Mouse (Mus musculus): ENCODE measurements around the gene Nr1i2. TPM values are rescaled to one million over a fixed set of nuclear protein-coding genes. Genes with fewer than 3 reads are reported as not detected.
A peak's percentile ranks its signal among the peaks of the same experiment; 100 is the strongest.
"Not testable (repeated sequence)": the region's sequence is repeated elsewhere in the genome, so short reads cannot be mapped to it uniquely, and the experiment has no call there.

Nr1i2 gene
- polyA plus RNA-seq, 1 experiment from 2014 or later = 0.26 TPM

DNA sequence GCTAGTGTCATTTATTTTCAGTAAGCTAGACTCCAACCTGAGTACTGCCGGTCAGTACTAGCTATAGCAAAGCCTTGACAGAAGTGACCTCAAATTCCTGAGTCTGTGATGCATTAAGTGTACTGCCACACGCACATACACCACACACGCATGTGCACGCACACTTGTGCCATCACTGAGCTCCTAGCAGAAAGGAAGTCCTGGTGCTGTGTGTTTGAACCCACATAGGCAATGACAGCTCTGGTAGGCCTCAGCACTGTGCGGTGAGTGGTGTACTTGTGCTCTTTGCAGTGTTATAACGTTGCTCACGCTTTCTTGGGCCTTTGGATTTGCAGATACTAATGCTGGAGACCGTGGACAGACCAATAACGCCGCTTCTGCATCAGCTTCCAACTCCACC lies 54.5 kb downstream of the Nr1i2 start:
- TF ChIP-seq CTCF (IDR thresholded peaks at IDR 0.05; ENCODE audit: low read depth) = no peak
- Histone ChIP-seq H3K9me3 (replicated peaks; ENCODE audit: low read length) (no peaks in the 10 kb centered on the region), H3K4me3 (replicated peaks; ENCODE audit: low read depth, low read length) (no peak overlapping the region), H3K27me3 (ENCODE audit: insufficient read depth, low read length) (no peaks in the 10 kb centered on the region), H3K4me1 (replicated peaks; ENCODE audit: insufficient read depth, low read length) (no peaks in the 10 kb centered on the region), H3K27ac (no peak overlapping the region), H3K4me2 (ENCODE audit: low read length) (no peak overlapping the region), H3K9ac (ENCODE audit: low read depth, low read length) (no peak overlapping the region), H3K36me3 (ENCODE audit: insufficient read depth, low read length) (peaks cover 13% of the 10 kb centered on the region; the same call in 1 of the 2 replicates)
- ATAC-seq (replicated peaks; ENCODE audit: low FRiP score, low read depth) (no peak), DNase-seq (ENCODE audit: low spot score) (no peak)
- 94% methylated on average over 10 of the region's 10 CpGs for WGBS

- no peaks in the 10 kb centered on the region for H3K9me3 ChIP-seq (replicated peaks; ENCODE audit: low read length)
- TF ChIP-seq CTCF (IDR thresholded peaks at IDR 0.05; ENCODE audit: low read depth) = peak; percentile 72
- H3K9ac ChIP-seq (ENCODE audit: low read depth, low read length) = no peak overlapping the region
- DNase-seq (ENCODE audit: low spot score) = peak; percentile 54
- no peaks in the 10 kb centered on the region for H3K4me1 ChIP-seq (replicated peaks; ENCODE audit: insufficient read depth, low read length)
- H3K36me3 ChIP-seq (ENCODE audit: insufficient read depth, low read length) = peaks cover 13% of the 10 kb centered on the region; the same call in 1 of the 2 replicates
- no peak overlapping the region for H3K4me2 ChIP-seq (ENCODE audit: low read length)
- 79% methylated on average over 5 of the region's 5 CpGs for WGBS
- H3K27me3 ChIP-seq (ENCODE audit: insufficient read depth, low read length) = no peaks in the 10 kb centered on the region
- no peak overlapping the region for H3K27ac ChIP-seq
- no peak for ATAC-seq (replicated peaks; ENCODE audit: low FRiP score, low read depth)
- no peak overlapping the region for H3K4me3 ChIP-seq (replicated peaks; ENCODE audit: low read depth, low read length)
These were observed 54.9 kb downstream of the Nr1i2 start for GRCm38 (mm10) chr16:38239729-38240128.

DNA sequence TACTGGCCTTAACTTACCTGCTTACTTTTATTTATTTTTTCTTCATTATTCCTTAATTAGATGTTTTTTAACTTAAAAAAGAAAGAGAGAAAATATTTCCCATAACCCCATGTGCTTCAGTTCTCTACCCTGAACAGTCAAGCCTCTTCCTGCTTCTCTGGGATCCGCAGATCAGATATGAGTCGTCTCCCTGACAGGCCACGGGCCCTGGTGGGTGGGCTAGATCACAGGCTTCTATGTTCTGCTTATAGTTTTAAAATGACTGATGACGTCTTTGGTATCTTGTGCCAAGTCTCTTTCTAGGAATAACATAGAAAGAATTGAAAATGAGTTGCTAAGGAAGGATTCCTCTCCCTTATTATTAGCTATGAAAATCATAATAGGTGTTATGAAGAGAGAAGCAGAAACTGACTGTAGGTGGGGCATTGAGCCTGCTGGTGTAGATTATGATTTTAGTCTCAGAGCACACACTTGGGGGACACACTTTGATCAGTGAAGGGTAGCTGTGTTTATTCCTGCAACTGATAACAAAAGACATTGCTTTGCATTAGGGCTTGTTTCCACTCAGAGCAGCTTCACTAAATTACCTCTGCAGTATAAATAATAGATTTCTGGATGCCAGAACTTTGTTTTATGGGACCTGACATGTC lies 57.6 kb downstream of the Nr1i2 start:
- Histone ChIP-seq H3K36me3 (ENCODE audit: insufficient read depth, low read length) (peaks cover 10% of the 10 kb centered on the region; the same call in 1 of the 2 replicates), H3K9me3 (replicated peaks; ENCODE audit: low read length) (no peaks in the 10 kb centered on the region)
- whole genome bisulfite sequencing = 72% methylated on average over 4 of the region's 4 CpGs

GRCm38 (mm10) chr16:38222491-38222890 lies 72.1 kb downstream of the Nr1i2 start:
- not testable (repeated sequence) for DNase-seq (ENCODE audit: low spot score); H3K27ac ChIP-seq; H3K9me3 ChIP-seq (replicated peaks; ENCODE audit: low read length); H3K9ac ChIP-seq (ENCODE audit: low read depth, low read length); H3K27me3 ChIP-seq (ENCODE audit: insufficient read depth, low read length); H3K4me3 ChIP-seq (replicated peaks; ENCODE audit: low read depth, low read length); ATAC-seq (replicated peaks; ENCODE audit: low FRiP score, low read depth); H3K4me2 ChIP-seq (ENCODE audit: low read length); H3K4me1 ChIP-seq (replicated peaks; ENCODE audit: insufficient read depth, low read length)
- H3K36me3 ChIP-seq (ENCODE audit: insufficient read depth, low read length) = peaks cover 27% of the 10 kb centered on the region
- 84% methylated on average over 5 of the region's 5 CpGs for WGBS

More for the DNA sequence above, 57.6 kb downstream of the Nr1i2 start:
- Histone ChIP-seq H3K4me2 (ENCODE audit: low read length) (no peak overlapping the region), H3K4me1 (replicated peaks; ENCODE audit: insufficient read depth, low read length) (no peaks in the 10 kb centered on the region), H3K9ac (ENCODE audit: low read depth, low read length) (no peak overlapping the region), H3K4me3 (replicated peaks; ENCODE audit: low read depth, low read length) (no peak overlapping the region), H3K27ac (no peak overlapping the region), H3K27me3 (ENCODE audit: insufficient read depth, low read length) (no peaks in the 10 kb centered on the region)
- no peak for TF ChIP-seq CTCF (IDR thresholded peaks at IDR 0.05; ENCODE audit: low read depth)
- no peak for ATAC-seq (replicated peaks; ENCODE audit: low FRiP score, low read depth)
- no peak for DNase-seq (ENCODE audit: low spot score)

DNA sequence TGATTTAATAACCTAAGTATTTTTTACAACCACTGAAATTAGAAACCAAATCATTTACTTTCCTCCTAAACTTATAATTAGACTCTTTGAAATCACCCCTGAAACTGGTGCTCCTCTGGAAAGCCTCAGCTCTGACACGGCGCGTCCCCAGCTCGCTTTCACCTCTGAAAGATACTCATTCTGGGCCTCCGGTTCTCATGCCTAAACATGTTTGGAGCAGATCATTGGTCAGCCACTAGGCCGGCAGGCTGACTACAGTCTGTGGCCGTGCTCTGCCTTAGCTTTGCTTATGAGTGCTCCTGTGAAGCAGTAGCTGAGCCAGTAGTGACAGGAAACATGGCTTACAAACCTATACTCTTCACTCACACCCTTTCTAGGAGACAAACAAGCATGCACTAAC lies 89.4 kb downstream of the Nr1i2 start:
- Histone ChIP-seq H3K27ac (no peak overlapping the region), H3K4me1 (replicated peaks; ENCODE audit: insufficient read depth, low read length) (no peaks in the 10 kb centered on the region), H3K9me3 (replicated peaks; ENCODE audit: low read length) (no peaks in the 10 kb centered on the region), H3K4me2 (ENCODE audit: low read length) (no peak overlapping the region), H3K36me3 (ENCODE audit: insufficient read depth, low read length) (peaks cover 13% of the 10 kb centered on the region; the same call in 1 of the 2 replicates), H3K9ac (ENCODE audit: low read depth, low read length) (no peak overlapping the region), H3K27me3 (ENCODE audit: insufficient read depth, low read length) (no peaks in the 10 kb centered on the region), H3K4me3 (replicated peaks; ENCODE audit: low read depth, low read length) (no peak overlapping the region)
- ATAC-seq (replicated peaks; ENCODE audit: low FRiP score, low read depth) = no peak
- no peak for DNase-seq (ENCODE audit: low spot score)
- 87% methylated on average over 7 of the region's 7 CpGs for WGBS
- no peak for TF ChIP-seq CTCF (IDR thresholded peaks at IDR 0.05; ENCODE audit: low read depth)

Other genes with a start within 250 kb of the Nr1i2 start
- 43.8 and 48.7 TPM in 2 replicates for gene Gsk3b, start 205.8 kb downstream of the Nr1i2 start, polyA plus RNA-seq (2015; fragmentation: Nextera tagmentation; extraction: Ambion mirVana)
- gene Maats1, start 47.3 kb upstream of the Nr1i2 start, polyA plus RNA-seq (2015; fragmentation: Nextera tagmentation; extraction: Ambion mirVana) = 0.14 and 0.21 TPM in 2 replicates
- gene Cox17, start 52.2 kb upstream of the Nr1i2 start, polyA plus RNA-seq (2015; fragmentation: Nextera tagmentation; extraction: Ambion mirVana) = 283 and 305 TPM in 2 replicates
- gene Gm21987, start 52.2 kb upstream of the Nr1i2 start, polyA plus RNA-seq (2015; fragmentation: Nextera tagmentation; extraction: Ambion mirVana) = not detected in 2 replicates
- gene Popdc2, start 67.4 kb upstream of the Nr1i2 start, polyA plus RNA-seq (2015; fragmentation: Nextera tagmentation; extraction: Ambion mirVana) = 0.46 and 0.55 TPM in 2 replicates
- 36.5 and 36.8 TPM in 2 replicates for gene Pla1a, start 138.3 kb upstream of the Nr1i2 start, polyA plus RNA-seq (2015; fragmentation: Nextera tagmentation; extraction: Ambion mirVana)
- 74.6 and 77.5 TPM in 2 replicates for gene Adprh, start 157.9 kb upstream of the Nr1i2 start, polyA plus RNA-seq (2015; fragmentation: Nextera tagmentation; extraction: Ambion mirVana)
- gene Cd80, start 160.7 kb upstream of the Nr1i2 start, polyA plus RNA-seq (2015; fragmentation: Nextera tagmentation; extraction: Ambion mirVana) = 0.20 TPM in 2 replicates
- 27.9 and 28.7 TPM in 2 replicates for gene Timmdc1, start 227.8 kb upstream of the Nr1i2 start, polyA plus RNA-seq (2015; fragmentation: Nextera tagmentation; extraction: Ambion mirVana)